Mouse (Mus musculus): ENCODE measurements at regions not wholly inside any gene's neighbourhood (a gene's known extent, or its start where the extent isn't known, plus 50 kb on each side); places are given as distances from the start of the nearest gene placed in this dataset.

- DNase-seq, result peak; percentile 33
These were observed 226.7 kb downstream of the Abcc12 start for GRCm38 (mm10) chr8:86353816-86354215.

- no peak for DNase-seq
These were observed 228.8 kb downstream of the Abcc12 start for GRCm38 (mm10) chr8:86351545-86352190.

- no peak for DNase-seq
These were observed 230.4 kb downstream of the Abcc12 start for GRCm38 (mm10) chr8:86350128-86350527.

GRCm38 (mm10) chr8:86342016-86342684 is 238.3 kb downstream of the Abcc12 start:
- no peak for DNase-seq

GRCm38 (mm10) chr8:86338574-86339264 is 241.8 kb downstream of the Abcc12 start:
- no peak for DNase-seq

GRCm38 (mm10) chr8:86331383-86331782 is 249.1 kb downstream of the Abcc12 start:
- no peak for DNase-seq

- peak; percentile 61 for DNase-seq
These were observed 251.9 kb downstream of the Abcc12 start for GRCm38 (mm10) chr8:86328626-86329025.

- no peak for DNase-seq
These were observed 252.5 kb downstream of the Abcc12 start for GRCm38 (mm10) chr8:86327982-86328381.

GRCm38 (mm10) chr8:86325040-86325439 is 255.4 kb downstream of the Abcc12 start:
- DNase-seq, result peak; percentile 66

GRCm38 (mm10) chr8:86324542-86324941 is 255.9 kb downstream of the Abcc12 start:
- DNase-seq, result no peak

GRCm38 (mm10) chr8:86323823-86324222 is 256.7 kb downstream of the Abcc12 start:
- no peak for DNase-seq

GRCm38 (mm10) chr8:86322494-86322893 is 258.0 kb downstream of the Abcc12 start:
- no peak for DNase-seq

GRCm38 (mm10) chr8:86320938-86321337 is 259.5 kb downstream of the Abcc12 start:
- DNase-seq, result peak; percentile 58

- no peak for DNase-seq
These were observed 262.0 kb downstream of the Abcc12 start for GRCm38 (mm10) chr8:86318531-86318930.

GRCm38 (mm10) chr8:86316236-86316635 is 264.2 kb downstream of the Abcc12 start:
- DNase-seq, result peak; percentile 53

- DNase-seq, result no peak
These were observed 271.0 kb downstream of the Abcc12 start for GRCm38 (mm10) chr8:86309460-86309859.

- no peak for DNase-seq
These were observed 273.1 kb downstream of the Abcc12 start for GRCm38 (mm10) chr8:86307339-86307738.

GRCm38 (mm10) chr8:86301885-86302509 is 278.5 kb downstream of the Abcc12 start:
- no peak for DNase-seq

GRCm38 (mm10) chr8:86288713-86289384 is 291.6 kb downstream of the Abcc12 start:
- DNase-seq, result no peak

- peak; percentile 50 for DNase-seq
These were observed 297.6 kb downstream of the Abcc12 start for GRCm38 (mm10) chr8:86282922-86283321.

GRCm38 (mm10) chr8:86280093-86280721 is 300.3 kb downstream of the Abcc12 start:
- DNase-seq, result peak; percentile 54

GRCm38 (mm10) chr8:86275699-86276098 is 304.8 kb downstream of the Abcc12 start:
- no peak for DNase-seq

All from cerebellum, adult 9-10 months (tissue).